Mouse (Mus musculus) urinary bladder, postnatal 4 days (tissue): ENCODE measurements at regions not wholly inside any gene's neighbourhood (a gene's known extent, or its start where the extent isn't known, plus 50 kb on each side); places are given as distances from the start of the nearest gene placed in this dataset.

Source experiments
- DNase-seq, 2 experiments: peaks; one replicate each; pipeline ENCODE4 v3.0.0; 2021 to 2022; ENCODE audit warnings: low spot score in 2 of 2

DNA sequence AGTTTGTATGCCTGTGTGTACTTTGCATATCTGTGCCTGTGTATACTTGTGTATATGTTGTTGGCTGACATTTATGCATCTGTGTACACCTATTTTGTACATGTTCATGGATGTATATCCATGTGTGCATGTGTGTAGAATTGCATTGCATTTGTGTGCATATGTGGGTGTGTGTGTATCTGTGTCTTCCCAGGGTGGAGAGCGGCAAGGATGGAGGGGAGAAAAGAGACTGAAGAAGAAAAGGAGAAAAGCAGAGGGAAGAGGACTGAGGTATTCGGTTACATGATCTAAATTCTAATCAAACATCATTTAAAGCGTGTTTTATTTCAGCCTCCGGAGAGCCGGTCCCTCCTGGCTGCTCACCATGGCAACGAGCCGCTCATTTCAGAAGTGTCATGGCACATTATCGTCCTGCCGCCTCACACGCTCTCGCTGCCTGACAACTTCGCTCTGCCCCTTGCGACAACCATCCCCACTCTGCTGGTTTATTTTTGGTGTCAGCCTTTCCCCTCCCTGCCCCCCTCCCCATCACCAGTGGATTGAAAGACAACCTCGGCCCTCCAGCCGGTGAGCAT, 58.6 kb downstream of the Mrm1 start:
- DNase-seq, result no peak

DNA sequence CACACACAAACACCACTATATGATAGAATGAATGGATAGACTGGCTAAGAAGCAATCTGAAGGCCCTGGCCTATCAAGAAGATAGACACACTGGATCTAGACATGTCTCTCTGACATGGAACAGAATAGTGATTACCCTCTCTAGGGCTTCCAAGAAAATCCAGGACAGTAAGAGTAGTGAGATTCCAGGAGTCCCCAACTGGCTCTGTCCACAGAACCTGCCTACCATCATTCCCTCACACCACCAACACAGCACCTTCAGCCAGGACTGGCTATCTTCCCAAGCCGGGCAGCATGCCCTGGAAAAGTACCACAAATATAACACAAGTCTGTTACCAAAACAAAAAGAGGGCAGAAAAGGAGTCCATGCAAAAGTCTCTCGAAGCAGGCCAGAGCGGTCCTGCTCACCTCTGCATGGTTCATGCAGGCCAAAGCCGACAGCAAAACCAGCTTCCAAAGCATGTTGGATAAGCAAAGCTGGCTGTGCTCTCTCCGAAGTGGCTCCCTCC, 59.8 kb downstream of the Mrm1 start:
- DNase-seq, result no peak

DNA sequence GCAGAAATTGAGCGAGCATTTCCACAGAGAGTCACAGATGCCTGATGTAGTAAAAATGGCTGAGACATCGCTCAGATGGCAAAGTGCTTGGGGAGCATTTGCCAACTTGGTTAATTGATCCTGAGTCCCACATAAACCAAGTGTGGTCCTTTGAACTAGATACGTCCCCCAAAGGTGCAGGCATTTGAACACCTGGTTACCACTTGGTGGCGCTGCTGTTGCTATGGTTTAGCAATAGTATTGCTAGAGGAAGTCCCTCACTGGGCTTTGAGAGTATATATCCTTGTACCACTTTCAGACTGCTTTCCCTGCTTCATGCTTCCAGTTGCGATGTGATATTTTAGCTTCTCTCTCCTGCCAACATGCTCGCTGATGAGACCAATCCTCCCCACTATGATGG, 67.3 kb downstream of the Mrm1 start:
- no peak for DNase-seq

DNA sequence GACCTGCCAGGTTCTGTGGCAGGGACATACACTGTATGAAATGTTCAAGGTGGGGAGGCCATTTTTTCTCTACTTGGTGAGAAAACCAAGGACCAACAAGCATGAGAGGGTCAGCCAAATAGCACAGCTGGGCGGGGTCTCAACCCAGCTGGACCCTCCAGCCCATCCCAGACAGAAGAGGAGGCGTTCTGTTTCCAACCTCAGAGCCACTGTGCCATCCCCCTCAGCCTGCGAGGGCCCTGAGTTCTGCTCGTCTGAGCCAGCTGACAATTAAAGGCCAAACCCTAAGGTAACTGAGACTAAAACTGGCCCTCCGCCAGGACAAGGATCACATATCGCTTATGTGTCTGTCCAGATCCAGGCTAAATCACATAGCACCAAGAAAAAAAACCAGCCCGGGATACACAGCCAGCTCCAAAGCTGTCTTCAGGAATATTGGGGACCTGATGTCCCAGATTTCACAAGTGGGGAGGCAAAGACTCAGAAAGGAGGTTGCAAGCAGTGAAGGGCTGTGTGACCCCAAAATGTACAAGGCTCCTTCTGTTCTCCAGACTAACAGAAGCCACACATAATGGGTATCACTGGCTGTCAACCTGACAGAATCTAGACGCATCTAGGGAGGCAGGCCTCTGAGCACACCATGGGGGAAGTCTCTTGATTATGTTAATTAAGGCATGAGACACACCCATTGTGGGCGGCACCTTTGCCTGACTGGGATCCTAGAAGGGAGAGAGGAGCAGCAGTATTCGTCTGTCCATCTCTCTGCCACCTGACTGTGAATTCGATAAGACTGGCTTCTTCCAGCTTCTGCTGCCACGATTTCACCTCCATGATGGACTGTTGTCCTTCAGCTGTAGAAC, 69.6 kb downstream of the Mrm1 start:
- no peak for DNase-seq

DNA sequence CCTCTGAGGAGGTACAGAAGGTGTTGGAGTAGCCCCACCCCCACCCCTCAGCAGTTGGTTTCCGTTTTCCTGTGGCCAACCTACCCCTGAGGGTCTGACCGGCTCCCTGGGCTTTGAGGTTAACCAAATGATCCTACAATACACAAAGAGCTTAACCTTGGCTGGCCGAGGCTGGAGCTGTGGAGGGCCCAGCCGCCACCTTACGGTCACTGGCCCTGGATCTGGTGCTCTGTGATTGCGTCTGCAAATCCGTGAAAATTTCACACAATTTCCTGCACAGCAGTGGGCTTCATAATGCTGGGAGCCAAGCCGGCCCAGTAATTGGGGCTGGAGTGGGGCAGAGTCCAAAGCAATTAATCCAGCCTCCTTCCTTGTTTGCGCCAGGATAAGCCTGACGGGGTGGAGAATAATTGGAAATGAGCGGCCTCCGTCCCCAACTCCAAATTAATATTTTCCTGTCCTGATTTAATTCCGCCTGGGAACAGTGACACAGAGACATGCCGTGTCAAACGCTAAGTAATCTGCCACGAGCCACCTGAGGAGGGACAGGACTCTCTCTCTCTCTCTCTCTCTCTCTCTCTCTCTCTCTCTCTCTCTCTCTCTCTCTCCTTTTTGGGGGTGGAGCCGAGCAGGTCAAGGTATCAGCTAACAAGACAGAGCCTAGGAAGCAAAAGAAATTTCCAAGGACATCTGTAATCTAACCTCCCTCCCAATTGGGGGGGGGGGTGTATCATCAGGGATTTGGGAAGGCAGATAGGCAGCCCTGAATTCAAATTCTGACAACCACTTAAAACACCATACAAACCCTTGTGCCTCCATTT, 80.3 kb downstream of the Mrm1 start:
- DNase-seq, result no peak

DNA sequence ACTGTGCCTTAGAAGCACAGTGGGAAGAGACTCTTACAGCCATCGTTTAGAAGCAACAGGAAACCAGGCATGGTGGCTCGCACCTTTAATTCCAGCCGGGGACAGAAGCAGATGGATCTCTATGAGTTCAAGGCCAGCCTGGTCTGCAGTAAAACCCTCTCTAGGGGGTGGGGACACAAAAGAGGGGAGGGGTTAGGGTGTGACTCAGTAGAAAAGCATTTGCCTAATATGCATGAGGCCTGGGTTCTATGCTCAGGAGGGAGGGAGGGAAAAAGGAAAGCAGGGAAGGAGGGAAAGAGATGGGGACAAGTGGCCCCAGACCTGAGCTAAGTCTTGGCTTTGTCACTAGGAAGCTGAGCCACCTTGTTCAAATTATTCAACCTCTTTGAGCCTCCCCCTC, 81.2 kb downstream of the Mrm1 start:
- no peak for DNase-seq

DNA sequence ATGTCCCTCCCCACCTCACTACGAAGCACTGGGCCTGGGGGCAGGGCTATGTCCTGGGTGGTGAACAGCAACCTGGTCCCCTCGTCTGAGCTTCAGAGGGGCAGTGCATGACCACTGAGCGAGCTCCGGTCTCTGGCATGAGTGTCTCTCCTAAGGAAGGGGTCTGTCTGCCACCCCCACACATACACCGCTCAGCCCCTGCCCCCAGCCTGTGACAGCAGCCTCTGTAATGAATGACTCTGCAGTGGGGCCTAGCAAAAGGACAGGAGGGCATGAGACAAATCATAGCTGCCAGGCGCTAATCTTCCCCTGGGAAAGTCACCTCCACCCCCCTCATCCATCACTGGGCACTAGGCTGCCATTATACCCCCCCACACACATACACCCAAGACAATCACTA, 87.4 kb downstream of the Mrm1 start:
- no peak for DNase-seq

DNA sequence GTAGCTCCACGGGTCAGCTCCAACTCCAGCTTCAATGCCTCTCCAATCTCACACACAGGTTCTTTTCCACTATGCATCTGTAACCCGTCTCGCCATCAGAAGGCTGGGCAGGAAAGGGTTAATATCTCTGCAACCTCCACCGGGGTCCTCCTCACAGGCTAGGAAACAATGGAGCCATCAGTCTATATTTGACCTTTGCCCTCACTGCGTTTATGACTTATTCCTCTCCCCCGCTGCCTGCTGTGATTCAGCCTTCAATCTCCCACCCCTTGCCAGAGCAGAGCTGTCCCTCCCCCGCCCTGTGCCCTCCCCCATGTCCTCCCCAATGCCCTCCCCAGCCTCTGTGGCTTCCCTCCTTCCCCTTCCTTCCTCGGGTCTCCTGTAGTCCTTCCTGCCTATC, 89.1 kb downstream of the Mrm1 start:
- no peak for DNase-seq

DNA sequence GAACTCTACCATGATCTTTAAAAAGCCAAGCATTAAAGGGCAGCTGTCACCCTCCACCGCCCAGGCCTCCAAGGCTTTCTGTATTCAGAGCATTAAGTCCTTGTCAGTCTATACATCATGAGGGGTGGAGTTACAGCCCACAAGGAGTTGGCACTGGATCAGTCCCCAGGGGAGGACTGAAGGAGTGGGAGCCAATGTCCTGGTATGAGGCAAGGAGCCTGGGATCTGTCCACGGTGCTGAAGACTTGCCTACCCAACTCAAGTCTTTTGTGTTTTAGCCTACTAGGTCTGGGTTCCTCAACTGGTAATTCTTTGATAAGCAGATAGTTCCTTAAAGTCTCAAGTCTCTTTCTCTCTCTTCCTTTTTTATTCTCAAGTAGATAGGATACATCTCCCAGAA, 90.1 kb downstream of the Mrm1 start:
- DNase-seq, result no peak

DNA sequence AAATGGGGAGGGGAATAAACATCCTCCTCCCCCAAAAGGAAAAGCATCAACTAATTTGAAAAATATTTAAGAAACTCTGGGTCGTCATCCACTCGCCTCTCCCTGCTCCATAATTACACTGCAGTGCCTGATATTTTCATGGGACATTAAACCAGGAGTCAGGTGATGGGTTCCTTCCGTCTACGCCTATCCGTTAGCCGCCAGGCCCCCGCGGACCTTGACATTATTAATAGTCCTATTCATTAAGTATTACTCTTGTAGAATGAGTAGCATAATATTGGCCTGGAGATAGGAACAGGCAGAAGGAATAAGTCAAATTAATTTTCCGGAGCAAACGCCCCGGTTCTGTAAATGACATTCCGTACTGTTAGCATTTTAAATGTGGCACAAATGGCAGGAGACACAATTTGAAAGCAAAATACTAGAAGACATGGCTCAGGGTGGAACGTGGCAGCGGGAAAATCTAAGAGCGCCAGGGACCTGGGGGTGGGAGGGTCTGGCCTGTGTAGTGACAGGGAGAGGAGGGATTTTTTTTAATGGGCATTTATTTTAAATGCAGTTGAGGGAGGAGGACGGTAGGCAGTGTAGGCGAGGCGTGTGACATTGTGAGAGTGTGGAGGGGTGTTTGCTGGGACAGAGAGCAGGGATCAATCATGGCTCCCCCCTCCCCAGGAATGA, 93.2 kb downstream of the Mrm1 start:
- no peak for DNase-seq

DNA sequence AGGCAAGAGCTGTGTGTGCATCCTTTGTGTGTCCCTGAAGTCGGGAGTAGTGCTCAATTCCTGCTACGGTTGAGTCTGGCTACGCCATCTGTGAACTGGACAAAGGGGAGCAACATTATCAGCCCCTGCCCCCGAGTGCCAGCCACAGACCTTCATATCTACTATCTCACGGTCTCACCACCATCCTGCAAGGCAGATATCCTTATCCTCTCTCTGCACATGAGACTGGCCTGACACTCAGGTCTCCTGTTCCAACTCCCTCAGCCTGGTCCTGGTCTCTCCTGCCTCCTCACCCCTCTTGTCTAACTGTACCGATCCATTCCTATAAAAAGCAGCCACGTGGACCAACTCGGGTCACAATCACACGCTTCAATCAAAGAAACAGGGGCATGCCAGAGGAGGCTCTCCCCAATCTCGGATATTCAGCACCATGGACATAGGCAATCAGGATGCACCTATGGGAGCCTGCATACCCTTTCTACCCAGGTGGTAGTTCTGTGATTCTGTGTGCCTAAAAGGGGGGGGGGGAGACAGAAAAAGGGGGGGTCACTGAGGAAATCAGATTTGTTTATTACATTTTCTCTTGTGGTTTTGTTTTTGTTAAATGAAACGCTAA, 94.0 kb downstream of the Mrm1 start:
- no peak for DNase-seq

DNA sequence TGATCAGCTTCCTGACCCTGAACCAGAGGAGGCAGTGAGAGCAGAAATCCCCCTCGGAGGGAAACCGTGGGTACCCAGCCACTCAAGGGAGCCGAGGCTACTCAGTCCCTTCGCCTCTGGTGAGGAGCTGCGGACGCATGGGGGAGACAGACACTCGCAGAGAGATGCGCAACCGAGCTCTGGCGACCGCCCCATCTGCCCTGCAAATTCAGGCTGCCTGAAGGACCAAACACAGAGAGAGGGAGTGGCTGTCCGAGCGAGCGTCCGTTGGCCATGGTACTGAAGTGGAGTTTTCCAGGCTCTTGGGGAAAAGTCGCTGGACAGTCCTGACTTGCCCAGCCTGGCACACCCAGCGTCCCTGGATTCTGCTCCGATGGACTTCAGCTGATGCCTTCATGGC, 95.2 kb downstream of the Mrm1 start:
- DNase-seq, result no peak

DNA sequence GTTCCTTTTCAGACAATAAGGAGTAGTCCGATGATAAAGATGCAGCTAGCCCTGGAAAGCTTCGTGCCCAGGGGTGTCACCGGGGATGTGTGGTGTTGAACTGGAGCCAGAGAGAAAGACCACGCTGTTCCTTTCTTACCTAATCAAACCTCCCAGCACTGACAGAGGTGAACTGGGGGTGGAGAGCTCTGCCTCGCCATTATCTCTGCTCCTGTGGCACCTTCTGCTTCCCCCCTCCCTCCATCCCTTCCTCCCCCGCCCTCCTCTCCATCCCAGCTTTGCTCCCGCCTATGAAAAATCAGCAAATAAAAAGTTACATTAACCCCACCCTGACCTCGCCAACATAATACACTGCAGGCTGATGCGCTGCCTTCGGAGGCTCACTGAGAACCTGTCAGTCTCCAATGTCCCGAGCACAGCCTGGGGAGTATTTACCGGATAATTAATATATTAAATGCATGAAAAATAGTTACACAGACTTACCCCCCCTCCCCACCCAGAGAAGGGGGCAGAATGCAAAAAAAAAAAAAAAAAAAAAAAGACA, 96.6 kb downstream of the Mrm1 start:
- no peak for DNase-seq

DNA sequence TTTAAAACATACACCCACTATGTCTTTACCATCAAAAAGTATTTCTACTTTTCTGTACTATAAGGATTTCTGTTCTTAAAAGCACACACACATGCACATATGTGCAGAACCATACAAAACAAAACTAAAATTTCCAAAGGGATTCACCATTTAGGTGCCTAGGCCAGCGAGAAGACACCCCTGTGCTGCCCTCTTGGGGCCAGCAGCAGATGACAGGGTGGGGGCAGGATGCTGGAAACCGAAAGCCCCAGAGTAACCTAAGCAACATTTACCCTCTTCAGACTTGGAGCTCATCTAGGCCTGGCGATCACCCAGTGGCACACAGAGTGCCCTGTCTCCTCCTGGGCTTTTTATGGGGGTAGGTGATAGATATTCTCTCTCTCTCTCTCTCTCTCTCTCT, 97.3 kb downstream of the Mrm1 start:
- no peak for DNase-seq

DNA sequence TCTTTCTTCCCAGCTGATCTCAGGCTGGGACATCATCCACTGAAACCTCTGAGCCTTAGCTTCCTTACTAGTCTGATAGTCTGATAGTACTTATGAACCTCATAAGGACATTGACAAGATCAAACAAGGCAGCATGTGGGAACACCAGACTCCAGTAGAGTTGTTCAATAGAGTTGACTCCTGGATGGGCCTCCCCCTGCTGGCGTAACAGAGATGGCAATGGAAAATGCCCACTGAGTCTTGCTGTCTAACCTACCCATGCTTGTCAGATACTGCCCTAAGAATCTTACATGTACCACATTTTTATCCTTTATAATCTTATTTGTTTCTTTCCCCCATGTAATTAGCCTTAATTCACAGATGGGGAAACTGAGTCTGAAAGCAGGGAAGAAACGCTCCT, 98.2 kb downstream of the Mrm1 start:
- DNase-seq, result no peak

DNA sequence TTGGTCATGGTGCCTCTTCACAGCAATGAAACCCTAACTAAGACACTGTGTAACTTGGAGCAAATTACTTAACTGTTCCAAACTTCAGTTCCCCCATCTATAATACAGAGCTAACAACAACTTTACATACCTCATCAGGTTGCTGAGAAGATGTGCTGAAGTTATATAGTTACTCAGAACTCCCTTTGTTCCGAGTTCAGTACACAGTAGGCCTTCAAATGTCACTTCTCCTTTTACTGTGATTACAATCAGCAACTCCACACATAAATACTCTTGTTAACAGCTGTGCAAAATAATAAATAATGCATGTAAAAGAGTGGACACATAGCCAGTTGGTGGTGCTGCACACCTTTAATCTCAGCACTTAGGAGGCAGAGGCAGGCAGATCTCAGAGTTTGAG, 99.5 kb downstream of the Mrm1 start:
- no peak for DNase-seq

DNA sequence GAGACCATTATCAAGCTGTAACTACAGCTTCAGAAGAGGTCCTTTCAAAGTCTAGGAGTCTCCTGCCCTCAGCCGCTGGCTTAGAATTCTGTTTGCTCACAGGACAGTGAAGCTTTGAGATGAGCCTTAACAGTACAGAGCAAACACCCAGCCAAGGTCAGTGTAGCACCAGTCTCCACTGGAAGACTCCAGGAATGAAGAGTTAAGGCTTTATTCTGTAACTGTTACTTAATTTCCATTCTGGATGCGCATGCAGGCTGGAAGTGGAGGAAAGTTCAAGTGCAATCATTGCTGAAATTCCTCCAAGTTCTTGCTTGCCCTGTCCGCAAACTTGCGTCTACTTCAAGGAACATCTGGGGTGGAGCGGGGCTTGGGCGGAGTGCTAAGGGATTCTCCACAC, 106.6 kb downstream of the Mrm1 start:
- no peak for DNase-seq

DNA sequence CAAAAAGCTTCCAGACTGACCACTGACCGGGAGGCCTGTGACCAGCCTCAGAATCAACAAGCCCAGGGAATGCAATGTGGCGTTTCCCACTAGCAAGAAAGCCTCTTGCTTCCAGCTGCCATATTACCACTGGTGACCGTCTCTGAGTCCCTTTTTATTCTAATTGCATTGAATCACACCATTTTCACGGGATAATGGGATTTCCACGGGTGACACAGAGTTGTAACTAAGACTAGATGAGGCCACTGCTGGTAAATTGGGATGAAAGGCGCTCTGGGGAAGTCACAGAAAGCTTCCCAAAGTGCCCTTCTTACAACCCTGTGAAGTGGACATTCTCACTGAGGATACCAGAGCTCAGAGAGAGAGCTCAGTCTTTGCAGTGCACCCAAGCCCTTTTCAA, 107.4 kb downstream of the Mrm1 start:
- DNase-seq, result no peak

DNA sequence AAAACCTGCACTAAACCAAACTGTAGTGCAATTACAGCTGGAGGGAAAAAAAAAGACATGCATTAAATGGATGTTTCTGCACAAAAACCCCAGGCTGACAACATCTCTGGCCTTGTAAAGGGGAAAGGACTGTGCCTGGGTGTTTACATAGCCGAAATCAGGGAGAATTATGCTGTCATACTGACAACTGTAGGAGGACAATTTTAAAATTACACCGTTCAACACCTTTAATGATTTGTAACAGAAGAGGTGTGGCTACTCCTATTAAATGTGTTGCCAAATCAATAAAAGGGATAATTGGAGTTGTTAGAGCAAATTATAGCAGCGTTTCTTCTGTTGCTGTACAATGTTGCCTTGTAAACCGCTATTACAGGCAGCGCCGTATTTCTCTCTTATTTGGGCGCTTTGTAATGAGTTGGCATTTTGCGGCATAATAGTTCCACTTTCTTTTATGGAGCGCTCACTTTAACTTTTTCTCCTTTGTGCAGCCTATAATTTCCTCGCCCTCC, 111.0 kb downstream of the Mrm1 start:
- DNase-seq, result no peak

DNA sequence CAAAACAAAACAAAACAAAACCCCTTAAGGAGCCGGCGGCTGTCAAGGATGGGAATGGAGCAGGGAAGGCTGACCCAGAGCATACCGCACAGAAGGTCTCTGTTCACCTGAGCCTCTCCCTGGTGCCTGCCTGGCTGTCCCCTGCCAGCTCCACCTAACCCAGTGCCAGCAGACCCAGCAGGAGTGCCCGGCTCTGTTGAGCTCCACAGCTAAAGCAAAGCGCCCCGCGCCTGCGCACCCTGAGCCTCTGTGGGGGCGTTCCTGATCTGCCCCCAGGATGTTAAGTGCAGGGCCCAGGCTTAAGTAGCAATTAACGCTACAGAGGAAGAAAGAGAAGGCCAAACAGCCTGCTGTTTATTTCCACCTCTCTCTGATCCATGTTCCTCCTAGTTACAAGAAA, 111.5 kb downstream of the Mrm1 start:
- no peak for DNase-seq

DNA sequence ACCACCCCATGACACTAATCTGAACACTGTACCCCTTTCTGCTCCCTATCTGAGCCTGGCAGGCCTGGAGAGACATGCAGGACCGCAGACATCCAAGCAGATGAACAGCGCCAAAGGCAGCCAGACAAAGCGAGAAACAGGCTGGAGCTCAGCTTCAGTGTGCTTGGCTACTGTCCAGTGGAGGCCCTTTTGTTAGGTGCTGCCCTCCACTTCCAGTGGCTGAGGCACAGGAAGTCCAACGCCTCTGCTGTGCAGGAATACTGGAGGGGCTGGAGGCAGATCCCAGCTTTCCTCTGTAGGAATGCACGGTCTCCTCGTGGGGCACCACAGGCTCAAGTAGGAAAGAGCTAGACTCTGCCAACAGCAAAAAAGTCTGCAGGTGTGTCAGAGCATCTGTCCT, 112.6 kb downstream of the Mrm1 start:
- DNase-seq, result no peak
